Mouse (Mus musculus) heart, postnatal 36 days (tissue): ENCODE measurements around the gene Acod1. TPM values are rescaled to one million over a fixed set of nuclear protein-coding genes. Genes with fewer than 3 reads are reported as not detected.

ENCODE experiments used
- DNase-seq, 2 experiments: peaks; one replicate each; pipeline ENCODE4 v3.0.0; 2021 to 2022
- intact Hi-C: fragments of 180-260 bp; cut with DNase I; formaldehyde crosslinking; loops from one replicate; pipeline ENCODE4 v1.15.1; 2025
- total RNA-seq, 2 experiments: library from RNA; stranded (reverse); gene quantifications; 2 replicates each; pipeline ENCODE4 v1.2.3; 2021

Acod1 gene
- total RNA-seq, 2 experiments from 2014 or later = not detected

GRCm38 (mm10) chr14:103070790-103071189 is 24.0 kb downstream of the Acod1 start:
- intact Hi-C loops = loop anchor here (1.0 to 5.0 kb wide), 3 partner anchors 16 to 277 kb away; partner anchors contain the start of gene Mycbp2
- DNase-seq = peak; percentile 28 to 55

GRCm38 (mm10) chr14:103071471-103071870 is 24.7 kb downstream of the Acod1 start:
- intact Hi-C loops = loop anchor here (2.0 to 5.0 kb wide), 2 partner anchors 15 to 276 kb away; partner anchors contain the start of gene Mycbp2
- no peak for DNase-seq

- intact Hi-C loops = loop anchor here (5.0 kb wide), 1 partner anchor 275 kb away; the partner anchor contains the start of gene Mycbp2
- no peak for DNase-seq
These were observed 26.0 kb downstream of the Acod1 start for GRCm38 (mm10) chr14:103072731-103073130.

GRCm38 (mm10) chr14:103073825-103074224 is 27.0 kb downstream of the Acod1 start:
- intact Hi-C loops = loop anchor here (5.0 kb wide), 1 partner anchor 273 kb away; the partner anchor contains the start of gene Mycbp2
- no peak for DNase-seq

GRCm38 (mm10) chr14:103075166-103075565 is 28.4 kb downstream of the Acod1 start:
- DNase-seq = no peak
- intact Hi-C loops = no loop called here

- intact Hi-C loops = no loop called here
- no peak for DNase-seq
These were observed 30.7 kb downstream of the Acod1 start for GRCm38 (mm10) chr14:103077272-103078005.

GRCm38 (mm10) chr14:103078006-103078912 is 31.5 kb downstream of the Acod1 start:
- intact Hi-C loops = no loop called here
- DNase-seq = no peak

GRCm38 (mm10) chr14:103079209-103079977 is 32.6 kb downstream of the Acod1 start:
- intact Hi-C loops = no loop called here
- DNase-seq = no peak

- intact Hi-C loops = loop anchor here (2.0 kb wide), 1 partner anchor 15 kb away; the partner anchor contains the start of gene Cln5
- no peak for DNase-seq
These were observed 39.2 kb downstream of the Acod1 start for GRCm38 (mm10) chr14:103085840-103086533.

- no peak for DNase-seq
- intact Hi-C loops = loop anchor here (2.0 kb wide), 1 partner anchor 16 kb away; the partner anchor contains the start of gene Cln5
These were observed 40.0 kb downstream of the Acod1 start for GRCm38 (mm10) chr14:103086671-103087324.

- intact Hi-C loops = loop anchor here (2.0 kb wide), 1 partner anchor 17 kb away; the partner anchor contains the start of gene Cln5
- DNase-seq = no peak
These were observed 41.1 kb downstream of the Acod1 start for GRCm38 (mm10) chr14:103087846-103088245.

- peak; percentile 57 to 62 for DNase-seq
- intact Hi-C loops = no loop called here
These were observed 41.8 kb downstream of the Acod1 start for GRCm38 (mm10) chr14:103088624-103089023.

GRCm38 (mm10) chr14:103093236-103093635 is 46.5 kb downstream of the Acod1 start:
- intact Hi-C loops = no loop called here
- no peak for DNase-seq

GRCm38 (mm10) chr14:103093670-103094069 is 46.9 kb downstream of the Acod1 start:
- DNase-seq = no peak
- intact Hi-C loops = no loop called here

- no peak for DNase-seq
- intact Hi-C loops = loop anchor here (5.0 kb wide), 1 partner anchor 252 kb away; the partner anchor contains the start of gene Mycbp2
These were observed 48.3 kb downstream of the Acod1 start for GRCm38 (mm10) chr14:103095036-103095435.

- no peak for DNase-seq
- intact Hi-C loops = loop anchor here (5.0 kb wide), 1 partner anchor 251 kb away; the partner anchor contains the start of gene Mycbp2
These were observed 49.0 kb downstream of the Acod1 start for GRCm38 (mm10) chr14:103095826-103096225.

- intact Hi-C loops = loop anchor here (5.0 kb wide), 1 partner anchor 251 kb away; the partner anchor contains the start of gene Mycbp2
- DNase-seq = peak; percentile 23 to 33
These were observed 49.8 kb downstream of the Acod1 start for GRCm38 (mm10) chr14:103096621-103097020.

GRCm38 (mm10) chr14:103098213-103098586 is 51.4 kb downstream of the Acod1 start:
- intact Hi-C loops = loop anchor here (1.0 to 5.0 kb wide), 2 partner anchors 28 to 249 kb away; partner anchors contain the start of genes Cln5 and Mycbp2
- no peak for DNase-seq
